Mouse (Mus musculus) lung, adult 2 months (tissue): ENCODE measurements around the gene Coq5. TPM values are rescaled to one million over a fixed set of nuclear protein-coding genes. Genes with fewer than 3 reads are reported as not detected.
A peak's percentile ranks its signal among the peaks of the same experiment; 100 is the strongest.

Source experiments
- DNase-seq: peaks from one replicate; pipeline ENCODE4 v3.0.0; 2022
- H3K4me1 ChIP-seq: fragments of 200-500 bp; 2 replicates; pipeline ENCODE4 v1.6.1; 2011; ENCODE audit warnings: low read length; ENCODE audit not compliant: control insufficient read depth, insufficient read depth
- H3K4me3 ChIP-seq: fragments of 200-500 bp; replicated peaks from 2 replicates; pipeline ENCODE3; 2011; ENCODE audit warnings: low read depth, mild to moderate bottlenecking, control low read depth, low read length; ENCODE audit errors: extremely low read depth
- CTCF ChIP-seq: fragments of 200-500 bp; IDR thresholded peaks from 2 replicates; pipeline ENCODE4 v1.5.1; 2011; ENCODE audit warnings: mild to moderate bottlenecking, low read length, control low read depth; ENCODE audit not compliant: insufficient read depth
- POLR2A ChIP-seq: fragments of 200-500 bp; IDR thresholded peaks from 2 replicates; pipeline ENCODE4 v1.6.1; 2011; ENCODE audit warnings: low read depth, mild to moderate bottlenecking, control low read depth, low read length, borderline replicate concordance; ENCODE audit errors: extremely low read depth
- WGBS: fragments of 180-500 bp; shearing (Covaris S2); methylation state at CpG from one replicate; pipeline ENCODE4 v1.1.7; 2018; 5-methylcytosine and 5-hydroxymethylcytosine counted together
- polyA plus RNA-seq: library from polyadenylated mRNA; depleted of rRNA; stranded (reverse); fragments of >200 nt; gene quantifications from 2 replicates; pipeline ENCODE4 v1.2.3, GENCODE M21; 2012

Gene Coq5
- polyA plus RNA-seq, 1 experiment, result 11.5 TPM

- DNase-seq, result no peak
- H3K4me1 ChIP-seq, result peaks cover 32% of the 10 kb centered on the region
- no peak for TF ChIP-seq POLR2A
- no peak for TF ChIP-seq CTCF
- 47% methylated on average over 8 of the region's 8 CpGs for WGBS
- H3K4me3 ChIP-seq, result no peak overlapping the region
Observed at GRCm38 (mm10) chr5:115266787-115267468, 12.5 kb upstream of the Coq5 start.

GRCm38 (mm10) chr5:115267469-115268045 lies 11.9 kb upstream of the Coq5 start:
- 64% methylated on average over 3 of the region's 3 CpGs for WGBS
- DNase-seq, result no peak
- TF ChIP-seq POLR2A, result no peak
- TF ChIP-seq CTCF, result no peak
- Histone ChIP-seq H3K4me3 (no peak overlapping the region), H3K4me1 (peaks cover 31% of the 10 kb centered on the region)

GRCm38 (mm10) chr5:115268266-115268665 lies 11.2 kb upstream of the Coq5 start:
- 15% methylated on average over 3 of the region's 3 CpGs for WGBS
- TF ChIP-seq CTCF, result no peak
- TF ChIP-seq POLR2A, result no peak
- Histone ChIP-seq H3K4me3 (no peak overlapping the region), H3K4me1 (peaks cover 30% of the 10 kb centered on the region)
- no peak for DNase-seq

GRCm38 (mm10) chr5:115269969-115270368 lies 9.5 kb upstream of the Coq5 start:
- WGBS, result 66% methylated on average over 1 of the region's 1 CpGs
- peaks cover 28% of the 10 kb centered on the region for H3K4me1 ChIP-seq
- no peak for DNase-seq
- no peak overlapping the region for H3K4me3 ChIP-seq
- TF ChIP-seq CTCF, result no peak
- TF ChIP-seq POLR2A, result no peak

GRCm38 (mm10) chr5:115271931-115272811 lies 7.3 kb upstream of the Coq5 start:
- Histone ChIP-seq H3K4me1 (peaks cover 16% of the 10 kb centered on the region), H3K4me3 (peak overlapping the region; percentile 94)
- DNase-seq, result no peak
- under 1% methylated on average over 76 of the region's 77 CpGs for WGBS
- TF ChIP-seq CTCF (no peak), POLR2A (no peak)

- 10% methylated on average over 26 of the region's 26 CpGs for WGBS
- TF ChIP-seq POLR2A (peak; percentile 96), CTCF (no peak)
Observed at GRCm38 (mm10) chr5:115272812-115273548, 6.5 kb upstream of the Coq5 start, which contains the start of gene Rnf10. Rnf10 (minus strand) TSS chr5:115272898.

GRCm38 (mm10) chr5:115273549-115274135 lies 5.8 kb upstream of the Coq5 start:
- TF ChIP-seq POLR2A, result no peak
- no peak for TF ChIP-seq CTCF

More at GRCm38 (mm10) chr5:115272812-115273548, 6.5 kb upstream of the Coq5 start, which contains the start of gene Rnf10:
- Histone ChIP-seq H3K4me3 (peak within 1 kb of the TSS; percentile 94), H3K4me1 (peaks cover 16% of the 10 kb centered on the region)
- peak; percentile 100 for DNase-seq

GRCm38 (mm10) chr5:115274353-115274752 lies 5.1 kb upstream of the Coq5 start:
- WGBS, result 56% methylated on average over 1 of the region's 1 CpGs
- no peak overlapping the region for H3K4me3 ChIP-seq
- TF ChIP-seq CTCF, result no peak
- no peak for TF ChIP-seq POLR2A
- DNase-seq, result no peak
- peaks cover 11% of the 10 kb centered on the region for H3K4me1 ChIP-seq

More at GRCm38 (mm10) chr5:115273549-115274135, 5.8 kb upstream of the Coq5 start:
- H3K4me1 ChIP-seq, result peaks cover 16% of the 10 kb centered on the region
- 68% methylated on average over 6 of the region's 6 CpGs for WGBS
- DNase-seq, result no peak
- H3K4me3 ChIP-seq, result no peak overlapping the region

GRCm38 (mm10) chr5:115274771-115275170 lies 4.7 kb upstream of the Coq5 start:
- peaks cover 10% of the 10 kb centered on the region for H3K4me1 ChIP-seq
- no peak for DNase-seq
- TF ChIP-seq CTCF (no peak), POLR2A (no peak)
- no peak overlapping the region for H3K4me3 ChIP-seq
- 86% methylated on average over 1 of the region's 1 CpGs for WGBS
